Mouse (Mus musculus): Measurements from ENCODE around the gene Epb41l2.

DNA sequence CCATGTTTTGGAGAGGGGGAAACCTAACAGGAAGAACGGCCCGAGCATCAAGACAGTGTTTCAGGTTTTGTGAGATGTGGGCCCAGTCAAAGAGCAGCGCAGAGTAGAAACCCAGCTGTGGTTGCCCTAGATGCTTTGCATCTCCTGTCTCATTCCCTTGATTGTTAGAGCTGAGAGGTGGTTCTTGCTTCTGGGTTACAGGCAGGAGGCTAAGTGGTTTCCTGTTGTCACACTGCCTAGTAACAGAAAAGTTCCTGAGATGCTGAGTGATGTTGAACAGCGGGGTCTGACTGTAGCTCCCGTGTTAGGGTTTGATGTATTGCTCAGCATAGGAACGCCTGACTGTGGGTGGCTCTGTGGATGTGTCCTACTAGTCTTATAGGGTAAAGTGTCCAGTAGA, 97.5 kb downstream of the Epb41l2 start:
- no peak for TF ChIP-seq CTCF (IDR thresholded peaks at IDR 0.05; ENCODE audit: extremely low read depth, insufficient read depth, low read length)
- no peak for TF ChIP-seq POLR2A (IDR thresholded peaks at IDR 0.05; ENCODE audit: extremely low read depth, insufficient read depth, low read length)
